Mouse (Mus musculus) embryo, embryonic 9.5 days (tissue): ENCODE measurements around the gene Cadm1.

Experiments used
- DNase-seq: peaks from one replicate; pipeline ENCODE4 v3.0.0-alpha.2; 2017; ENCODE audit errors: extremely low spot score

The Cadm1 gene

GRCm38 (mm10) chr9:47861783-47862182 is 331.8 kb downstream of the Cadm1 start:
- no peak for DNase-seq

GRCm38 (mm10) chr9:47866001-47866400 is 336.0 kb downstream of the Cadm1 start:
- DNase-seq, result no peak

GRCm38 (mm10) chr9:47867474-47867873 is 337.5 kb downstream of the Cadm1 start:
- no peak for DNase-seq

- no peak for DNase-seq
These were observed 339.7 kb downstream of the Cadm1 start for GRCm38 (mm10) chr9:47869661-47870060.

GRCm38 (mm10) chr9:47876557-47877206 is 346.7 kb downstream of the Cadm1 start:
- no peak for DNase-seq

GRCm38 (mm10) chr9:47880171-47880570 is 350.2 kb downstream of the Cadm1 start:
- DNase-seq, result no peak

GRCm38 (mm10) chr9:47882372-47882771 is 352.4 kb downstream of the Cadm1 start:
- no peak for DNase-seq

- DNase-seq, result no peak
These were observed 361.7 kb downstream of the Cadm1 start for GRCm38 (mm10) chr9:47891721-47892120.

GRCm38 (mm10) chr9:47892995-47893394 is 363.0 kb downstream of the Cadm1 start:
- DNase-seq, result no peak

- peak; percentile 46 for DNase-seq
These were observed 364.1 kb downstream of the Cadm1 start for GRCm38 (mm10) chr9:47894096-47894495.

GRCm38 (mm10) chr9:47894661-47895060 is 364.7 kb downstream of the Cadm1 start:
- no peak for DNase-seq

GRCm38 (mm10) chr9:47895121-47895520 is 365.1 kb downstream of the Cadm1 start:
- DNase-seq, result peak; percentile 70

GRCm38 (mm10) chr9:47900734-47901133 is 370.8 kb downstream of the Cadm1 start:
- DNase-seq, result no peak

- DNase-seq, result no peak
These were observed 373.7 kb downstream of the Cadm1 start for GRCm38 (mm10) chr9:47903661-47904060.

- DNase-seq, result peak; percentile 28
These were observed 374.5 kb downstream of the Cadm1 start for GRCm38 (mm10) chr9:47904339-47904922.

GRCm38 (mm10) chr9:47906521-47906920 is 376.5 kb downstream of the Cadm1 start:
- no peak for DNase-seq
